Mouse (Mus musculus): ENCODE data around the gene Epas1.

Gene Epas1

DNA sequence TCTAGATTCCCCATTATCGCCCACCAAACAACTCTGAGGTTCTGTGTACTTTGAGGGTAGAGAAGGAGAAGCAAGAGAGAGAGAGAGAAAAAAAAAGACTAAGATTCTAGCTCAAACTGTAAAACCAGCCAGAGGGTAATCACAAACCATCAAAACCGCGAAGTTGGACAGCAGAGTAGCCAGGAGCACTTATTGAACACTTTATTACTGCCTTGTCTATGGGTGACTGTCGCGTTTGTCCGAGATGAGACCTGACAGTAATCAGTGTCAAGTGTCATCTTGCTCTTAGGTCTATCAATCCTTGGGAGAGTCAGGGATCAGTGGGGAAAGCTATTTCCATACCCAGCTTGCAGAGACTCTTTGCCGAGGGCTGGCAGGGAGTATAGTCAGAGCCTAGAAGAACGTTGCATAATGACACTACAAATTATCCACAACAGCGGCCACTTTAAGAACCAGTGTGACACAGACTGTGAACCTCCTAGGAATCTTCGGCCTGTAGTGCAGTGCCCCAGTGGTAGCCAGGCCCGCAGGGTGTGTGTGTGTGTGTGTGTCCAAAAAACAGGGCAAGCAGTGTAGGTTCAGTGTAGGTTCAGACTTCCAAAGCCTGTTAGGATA, 2.2 kb downstream of the Epas1 start:
- no peak for DNase-seq (ENCODE audit: low spot score)

- no peak for DNase-seq (ENCODE audit: low spot score)
Measured at GRCm38 (mm10) chr17:86757621-86758020, 4.1 kb downstream of the Epas1 start.

GRCm38 (mm10) chr17:86761859-86762258, 8.4 kb downstream of the Epas1 start:
- no peak for DNase-seq (ENCODE audit: low spot score)

GRCm38 (mm10) chr17:86762479-86763242, 9.2 kb downstream of the Epas1 start:
- no peak for DNase-seq (ENCODE audit: low spot score)

GRCm38 (mm10) chr17:86765762-86766404, 12.4 kb downstream of the Epas1 start:
- no peak for DNase-seq (ENCODE audit: low spot score)

DNA sequence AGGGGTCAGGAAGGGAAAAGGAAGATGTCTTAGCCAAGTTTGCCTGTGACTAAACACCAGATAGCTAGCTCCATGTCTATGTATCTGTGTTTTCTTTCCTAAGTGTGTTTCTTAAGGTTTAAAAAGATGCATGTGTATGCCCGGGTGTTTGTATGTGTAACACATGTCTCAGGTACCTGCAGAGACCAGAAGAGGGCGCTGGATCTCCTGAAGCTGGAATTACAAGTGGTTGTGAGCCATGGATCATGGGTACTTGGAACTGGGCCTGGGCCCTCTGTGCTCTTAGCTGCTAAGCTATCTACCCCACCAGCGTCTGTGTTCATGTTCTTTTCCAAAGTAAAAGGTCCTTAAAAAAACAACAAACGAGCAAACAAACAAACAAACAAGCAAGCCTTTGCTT, 12.9 kb downstream of the Epas1 start:
- no peak for DNase-seq (ENCODE audit: low spot score)

- DNase-seq (ENCODE audit: low spot score) = no peak
Measured at GRCm38 (mm10) chr17:86768596-86768995, 15.1 kb downstream of the Epas1 start.

- DNase-seq (ENCODE audit: low spot score) = peak; percentile 75
Measured at GRCm38 (mm10) chr17:86769330-86770211, 16.1 kb downstream of the Epas1 start.

GRCm38 (mm10) chr17:86770848-86771247, 17.3 kb downstream of the Epas1 start:
- DNase-seq (ENCODE audit: low spot score) = no peak

DNA sequence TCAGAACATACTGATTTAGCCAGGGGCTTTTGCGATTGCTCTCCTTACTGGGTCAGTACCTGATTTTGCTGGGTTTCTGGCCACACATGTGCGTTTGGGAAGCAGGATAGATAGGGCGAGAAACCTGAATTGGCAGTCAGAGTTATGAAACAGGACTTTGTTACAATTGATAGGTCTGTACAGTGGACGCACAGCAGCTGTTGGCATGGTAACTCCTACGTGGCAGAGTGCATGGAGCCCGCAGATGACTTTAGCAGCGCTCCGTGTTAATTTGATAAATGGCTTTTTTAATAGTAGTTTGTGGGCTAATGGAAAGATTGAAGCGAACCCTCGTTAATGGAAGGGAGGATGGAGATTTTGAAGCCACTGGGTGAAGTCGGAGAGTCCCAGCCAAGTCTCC, 18.5 kb downstream of the Epas1 start:
- DNase-seq (ENCODE audit: low spot score) = no peak

- no peak for DNase-seq (ENCODE audit: low spot score)
Measured at GRCm38 (mm10) chr17:86772929-86773588, 19.6 kb downstream of the Epas1 start.

DNA sequence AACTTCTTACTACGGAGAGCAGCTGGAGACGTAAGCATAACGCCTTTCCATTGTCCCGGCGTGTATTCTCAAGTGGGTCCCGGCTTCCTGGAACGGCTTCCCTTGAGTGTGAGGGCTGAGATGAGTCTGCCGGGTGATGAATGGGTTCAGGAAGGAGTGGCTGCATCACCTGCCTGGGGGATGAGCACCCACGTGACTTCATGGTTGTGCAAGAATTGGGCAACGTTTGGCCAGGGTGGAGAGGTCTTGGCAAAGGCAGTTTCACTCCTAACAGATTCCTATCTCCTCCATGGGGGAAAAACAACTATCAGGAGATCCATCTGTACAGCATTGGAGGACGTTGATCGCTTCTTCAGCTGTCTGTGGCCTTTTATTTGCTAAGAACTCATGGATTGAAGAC, 23.0 kb downstream of the Epas1 start:
- DNase-seq (ENCODE audit: low spot score) = no peak

GRCm38 (mm10) chr17:86778147-86778546, 24.6 kb downstream of the Epas1 start:
- DNase-seq (ENCODE audit: low spot score) = no peak

- no peak for DNase-seq (ENCODE audit: low spot score)
Measured at GRCm38 (mm10) chr17:86779191-86780130, 26.0 kb downstream of the Epas1 start.

GRCm38 (mm10) chr17:86780708-86781318, 27.3 kb downstream of the Epas1 start:
- DNase-seq (ENCODE audit: low spot score) = no peak

- peak; percentile 24 for DNase-seq (ENCODE audit: low spot score)
Measured at GRCm38 (mm10) chr17:86781755-86782400, 28.4 kb downstream of the Epas1 start.

DNA sequence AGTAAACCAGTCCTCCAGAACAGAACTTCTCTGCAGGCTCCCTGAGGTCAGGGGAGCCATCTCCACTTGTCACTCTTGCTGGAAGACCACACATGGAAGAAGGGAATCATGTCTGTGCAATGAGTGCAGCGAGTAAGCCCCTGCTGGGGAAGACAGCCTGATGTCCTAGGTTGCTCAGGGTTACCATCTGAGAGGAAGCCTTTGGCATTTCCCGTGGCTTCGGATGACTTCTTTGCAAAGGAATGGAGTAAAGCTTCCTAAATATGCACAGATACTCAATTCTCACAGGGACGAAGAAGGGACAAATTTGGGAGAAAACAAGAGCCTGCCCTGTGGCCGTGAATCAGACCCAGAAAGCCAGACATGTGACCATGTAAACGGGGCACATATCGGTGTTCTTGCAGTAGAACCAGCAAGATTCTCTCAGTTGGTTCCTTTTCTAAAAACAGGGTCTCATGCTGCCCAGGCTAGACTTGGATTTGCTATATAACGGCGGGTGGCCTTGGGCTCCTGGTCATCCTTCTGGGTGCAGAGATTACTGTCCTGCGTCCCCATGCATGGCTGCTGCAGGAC, 31.0 kb downstream of the Epas1 start:
- DNase-seq (ENCODE audit: low spot score) = no peak

DNA sequence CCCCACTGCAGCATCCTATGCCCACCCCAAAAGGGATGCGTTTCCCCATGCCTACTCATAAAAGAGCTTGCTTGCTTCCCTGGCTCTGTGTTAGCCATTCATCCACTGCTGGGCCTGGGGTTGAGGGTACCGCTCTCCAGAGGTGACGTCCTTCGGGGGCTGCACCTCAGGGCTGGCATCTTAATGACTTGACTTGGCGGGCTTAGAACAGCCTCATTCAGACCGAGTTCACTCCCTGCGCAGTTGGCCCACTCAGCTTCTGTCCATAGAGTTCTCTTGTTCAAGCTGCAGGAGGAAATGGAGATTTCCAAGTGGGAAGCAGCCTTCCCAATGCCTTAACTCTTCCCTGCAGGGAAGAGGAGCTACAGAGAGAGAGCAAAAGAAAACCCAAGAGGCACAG, 32.1 kb downstream of the Epas1 start:
- DNase-seq (ENCODE audit: low spot score) = no peak

GRCm38 (mm10) chr17:86786496-86786895, 33.0 kb downstream of the Epas1 start:
- no peak for DNase-seq (ENCODE audit: low spot score)
